Mouse (Mus musculus): ENCODE measurements at regions not wholly inside any gene's neighbourhood (a gene's known extent, or its start where the extent isn't known, plus 50 kb on each side); places are given as distances from the start of the nearest gene placed in this dataset.
"Not testable (repeated sequence)": the region's sequence is repeated elsewhere in the genome, so short reads cannot be mapped to it uniquely, and the experiment has no call there.

DNA sequence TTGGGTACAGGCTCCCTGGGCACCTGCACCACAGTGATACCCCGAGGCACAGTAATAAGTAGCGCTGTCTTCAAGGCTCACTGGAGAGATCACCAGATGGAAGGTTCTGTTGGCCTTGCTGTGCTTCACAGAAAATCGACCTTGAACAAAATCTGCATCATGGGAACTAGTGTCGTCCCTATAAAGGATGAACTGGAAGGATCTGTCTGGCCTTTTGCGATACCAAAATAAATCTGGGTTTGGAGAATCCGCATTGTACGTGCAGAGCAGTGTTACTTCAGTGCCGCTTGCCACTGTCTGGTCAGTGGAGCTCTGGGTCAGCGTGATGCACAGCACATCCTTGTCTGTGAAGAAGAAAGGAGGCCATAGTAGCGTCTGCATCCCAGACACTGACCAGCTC lies 105.3 kb downstream of the Dad1 start:
- no peak for DNase-seq (ENCODE audit: low spot score)

GRCm38 (mm10) chr14:54148121-54148520 lies 105.8 kb downstream of the Dad1 start:
- no peak for DNase-seq (ENCODE audit: low spot score)

DNA sequence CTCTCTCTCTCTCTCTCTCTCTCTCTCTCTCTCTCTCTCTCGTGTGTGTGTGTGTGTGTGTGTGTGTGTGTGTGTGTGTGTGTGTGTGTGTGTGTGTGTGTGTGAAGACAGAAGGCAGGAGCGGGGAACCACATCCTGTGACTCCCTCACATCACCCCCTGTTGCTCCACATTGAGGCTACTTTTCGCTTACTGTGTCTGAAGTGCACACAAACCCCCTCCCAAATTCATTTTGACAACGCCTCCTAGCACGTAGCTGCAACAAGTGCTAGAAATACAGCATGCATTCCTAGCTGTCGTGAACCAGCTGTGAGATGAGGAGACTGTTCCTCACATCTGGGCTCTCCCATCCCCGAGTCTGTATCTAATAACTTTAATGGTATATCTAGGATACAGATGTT lies 106.4 kb downstream of the Dad1 start:
- no peak for DNase-seq (ENCODE audit: low spot score)

DNA sequence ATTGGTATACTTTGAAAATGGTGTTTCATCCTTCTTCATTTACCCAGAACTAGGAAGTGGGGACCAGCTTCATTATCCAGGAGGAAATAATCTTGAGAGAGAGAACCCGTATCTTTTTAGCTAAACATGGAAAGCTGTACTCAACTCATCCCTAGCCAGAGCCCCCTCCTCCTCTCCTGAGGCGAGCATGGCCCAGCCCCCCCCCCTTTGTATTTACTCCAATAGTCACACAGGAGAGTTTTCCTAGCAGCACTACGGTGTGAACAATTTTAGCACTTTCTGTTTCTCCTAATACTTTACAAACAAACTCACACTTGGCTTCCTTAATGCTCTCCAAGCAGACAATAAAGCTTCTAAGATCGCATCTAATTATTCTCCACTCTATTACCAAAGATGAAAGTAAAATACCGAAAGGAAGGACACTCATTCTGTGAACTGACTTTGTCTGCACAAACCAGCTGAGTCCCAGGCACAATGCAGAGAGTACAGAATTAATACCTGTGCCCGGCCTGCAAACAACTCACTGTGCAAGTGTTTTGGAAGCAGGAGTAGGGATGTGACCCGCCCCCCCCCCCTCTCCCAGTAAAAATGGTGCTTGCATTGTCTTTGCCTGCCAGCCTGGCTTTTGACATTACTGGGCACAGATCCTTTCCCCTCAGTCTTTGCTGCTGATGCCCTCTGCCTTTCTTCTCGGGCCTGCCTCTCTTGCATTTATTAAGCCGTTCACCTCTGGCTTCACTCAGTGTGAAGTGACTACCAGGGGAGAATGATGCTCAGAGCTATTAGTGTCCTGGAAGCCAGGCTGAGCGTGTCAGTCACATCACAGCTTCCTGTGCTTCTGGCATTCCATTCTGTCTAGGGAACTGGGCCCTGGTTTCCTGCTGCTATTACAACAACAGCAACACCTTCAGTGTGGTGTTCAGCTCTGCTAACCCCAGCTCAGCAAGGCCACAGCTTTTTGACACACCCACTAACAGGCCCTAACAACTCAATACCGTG lies 107.9 kb downstream of the Dad1 start:
- no peak for DNase-seq (ENCODE audit: low spot score)

GRCm38 (mm10) chr14:54143828-54144227 lies 110.1 kb downstream of the Dad1 start:
- no peak for DNase-seq (ENCODE audit: low spot score)

- DNase-seq (ENCODE audit: low spot score) = no peak
Measured at GRCm38 (mm10) chr14:54138288-54138687, 115.6 kb downstream of the Dad1 start.

GRCm38 (mm10) chr14:54136538-54136937 lies 117.4 kb downstream of the Dad1 start:
- no peak for DNase-seq (ENCODE audit: low spot score)

GRCm38 (mm10) chr14:54128334-54128733 lies 125.6 kb downstream of the Dad1 start:
- DNase-seq (ENCODE audit: low spot score) = no peak

DNA sequence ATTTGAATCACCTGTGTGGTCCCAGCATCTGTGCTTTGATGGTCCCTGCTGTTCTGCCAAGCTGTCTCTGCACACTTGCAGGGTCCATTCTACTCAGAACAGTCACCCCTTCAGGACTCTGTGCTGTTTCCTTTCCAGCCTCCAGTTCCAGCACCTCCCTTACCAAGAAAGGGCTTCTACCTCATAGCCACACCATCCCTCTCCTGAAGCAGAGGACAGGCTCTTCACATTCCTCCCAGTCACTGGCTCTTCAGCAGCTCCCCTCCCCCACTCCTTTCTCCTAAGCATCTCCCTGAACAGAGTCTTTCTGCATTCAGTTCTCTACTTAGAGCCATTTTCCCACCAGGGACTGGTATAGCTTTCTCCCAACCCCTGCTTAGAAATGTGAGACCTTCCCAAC lies 128.4 kb downstream of the Dad1 start:
- DNase-seq (ENCODE audit: low spot score) = no peak

GRCm38 (mm10) chr14:54121973-54122372 lies 131.9 kb downstream of the Dad1 start:
- no peak for DNase-seq (ENCODE audit: low spot score)

DNA sequence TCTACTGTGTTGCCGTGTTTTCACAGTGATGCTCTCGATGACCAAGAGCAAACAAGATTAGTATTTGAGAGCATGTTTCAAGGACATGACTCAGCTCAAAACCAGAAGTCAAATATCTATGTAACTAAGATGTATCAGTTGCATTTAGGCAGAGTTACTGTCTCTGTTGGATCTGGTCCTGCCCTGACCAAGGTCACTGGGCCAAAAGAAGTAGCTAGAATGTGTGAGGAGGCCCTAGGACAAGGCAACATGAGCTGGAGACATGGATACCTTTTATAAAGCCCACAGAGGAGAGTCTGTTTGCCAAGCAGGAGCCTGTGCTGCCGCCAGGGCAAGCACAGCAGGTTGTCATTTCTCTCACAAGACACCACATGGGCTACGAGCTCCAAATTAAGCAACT lies 132.6 kb downstream of the Dad1 start:
- DNase-seq (ENCODE audit: low spot score) = no peak

- no peak for DNase-seq (ENCODE audit: low spot score)
Measured at GRCm38 (mm10) chr14:54120194-54120593, 133.7 kb downstream of the Dad1 start.

- not testable (repeated sequence) for DNase-seq (ENCODE audit: low spot score)
Measured at GRCm38 (mm10) chr14:54117607-54118006, 136.3 kb downstream of the Dad1 start.

DNA sequence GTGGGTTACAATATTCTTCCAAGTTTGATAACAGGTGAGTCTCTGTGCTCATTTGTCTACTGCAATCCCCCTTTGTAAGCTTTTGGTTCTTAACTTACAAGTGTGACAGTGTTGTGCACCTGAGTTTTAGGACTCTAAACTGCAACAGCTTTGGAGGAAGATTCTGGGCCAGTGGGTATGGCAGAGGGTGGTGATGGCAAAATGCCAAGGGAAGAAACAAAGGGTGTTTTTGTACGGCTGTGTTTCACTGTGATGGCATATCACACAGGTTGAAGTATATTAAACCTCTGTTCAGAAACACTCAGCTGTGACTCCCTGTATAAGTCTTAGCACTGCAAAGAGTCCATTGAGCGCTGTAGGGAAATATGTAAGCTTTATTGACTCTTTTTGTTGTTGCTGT lies 140.7 kb downstream of the Dad1 start:
- DNase-seq (ENCODE audit: low spot score) = no peak

DNA sequence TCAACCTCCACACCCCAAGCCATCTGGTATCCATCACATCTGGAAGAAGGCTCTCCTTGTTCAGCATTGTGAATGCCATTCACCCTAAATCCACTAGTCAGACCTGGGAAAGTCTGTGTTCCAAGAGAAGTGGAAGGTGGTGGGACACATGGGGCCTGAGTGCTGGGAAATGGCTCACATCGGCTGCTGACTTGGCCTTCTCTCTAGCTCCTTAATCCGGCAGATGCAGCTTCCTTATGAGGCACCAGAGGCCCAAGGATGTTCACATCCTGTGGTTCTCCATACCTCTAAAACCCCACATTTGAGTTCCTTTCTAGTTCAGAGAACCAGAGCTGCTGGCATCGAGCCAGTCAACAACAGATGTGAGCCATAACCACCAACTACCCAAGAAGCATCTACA lies 142.9 kb downstream of the Dad1 start:
- no peak for DNase-seq (ENCODE audit: low spot score)

GRCm38 (mm10) chr14:54109129-54109528 lies 144.8 kb downstream of the Dad1 start:
- no peak for DNase-seq (ENCODE audit: low spot score)

GRCm38 (mm10) chr14:54108311-54109074 lies 145.4 kb downstream of the Dad1 start:
- no peak for DNase-seq (ENCODE audit: low spot score)

GRCm38 (mm10) chr14:54107204-54107796 lies 146.6 kb downstream of the Dad1 start:
- no peak for DNase-seq (ENCODE audit: low spot score)

GRCm38 (mm10) chr14:54104243-54104642 lies 149.7 kb downstream of the Dad1 start:
- no peak for DNase-seq (ENCODE audit: low spot score)

GRCm38 (mm10) chr14:54103541-54103940 lies 150.4 kb downstream of the Dad1 start:
- no peak for DNase-seq (ENCODE audit: low spot score)

DNA sequence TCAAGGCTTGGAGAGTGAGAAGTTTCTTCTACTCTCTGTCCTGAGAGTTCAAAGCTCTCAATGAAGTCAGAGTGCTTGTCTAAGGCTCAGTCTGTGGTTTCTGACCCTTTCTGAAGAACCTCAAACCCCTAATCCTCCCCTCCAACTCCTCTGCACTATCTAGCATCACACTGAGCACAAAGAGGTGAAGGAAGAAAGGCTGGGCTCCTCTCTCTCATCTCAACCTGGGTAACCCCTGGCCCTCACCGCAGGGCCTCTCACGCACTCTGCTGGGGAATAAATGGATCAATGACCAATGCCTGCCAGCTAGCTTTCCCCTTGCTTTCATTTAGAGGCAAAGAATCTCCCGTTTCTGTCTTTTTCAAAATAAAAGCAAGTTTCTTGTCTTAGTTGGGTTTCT lies 150.8 kb downstream of the Dad1 start:
- no peak for DNase-seq (ENCODE audit: low spot score)

DNA sequence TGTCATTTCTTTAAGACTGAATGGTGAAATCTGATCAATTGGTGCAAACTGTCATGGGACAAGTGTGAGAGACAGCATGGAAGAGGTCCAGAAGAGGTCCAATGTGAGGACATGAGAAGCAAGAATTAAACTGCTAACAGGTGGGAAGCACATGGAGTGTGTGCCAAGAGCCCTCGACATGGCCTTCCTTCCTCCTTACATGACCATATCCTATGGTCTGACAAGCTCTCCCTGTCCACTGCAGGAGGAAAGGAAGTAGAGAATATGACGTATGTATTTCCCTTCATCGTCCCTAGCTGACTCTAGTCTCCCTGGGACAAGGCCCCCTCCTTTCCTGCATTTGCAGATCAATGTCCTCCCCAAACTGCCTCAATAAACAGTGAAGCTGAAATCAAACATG lies 152.1 kb downstream of the Dad1 start:
- DNase-seq (ENCODE audit: low spot score) = no peak

GRCm38 (mm10) chr14:54099360-54099759 lies 154.5 kb downstream of the Dad1 start:
- DNase-seq (ENCODE audit: low spot score) = no peak
